Mouse (Mus musculus) limb, embryonic 13.5 days (tissue): Measurements from ENCODE around the gene Izumo4. TPM values are rescaled to one million over a fixed set of nuclear protein-coding genes. Genes with fewer than 3 reads are reported as not detected.

ENCODE experiments used
- ATAC-seq: fragments of 200-750 bp; cut with Nextera tagmentation; 2 replicates; pipeline ENCODE4 v1.8.0; 2017; ENCODE audit warnings: low read depth, moderate number of reproducible peaks, moderate TSS enrichment; ENCODE audit not compliant: low FRiP score
- H3K27ac ChIP-seq: fragments of 300-500 bp; sonication (generic); 2 replicates; pipeline ENCODE4 v1.5.1; 2015; ENCODE audit warnings: inconsistent platforms, mild to moderate bottlenecking, moderate library complexity
- H3K27me3 ChIP-seq: fragments of 300-500 bp; sonication (generic); 2 replicates; pipeline ENCODE4 v1.6.1; 2015; ENCODE audit warnings: mild to moderate bottlenecking, inconsistent platforms
- H3K36me3 ChIP-seq: fragments of 300-500 bp; sonication (generic); 2 replicates; pipeline ENCODE4 v1.6.1; 2015; ENCODE audit warnings: inconsistent platforms, mild to moderate bottlenecking, moderate library complexity
- H3K4me1 ChIP-seq: fragments of 300-500 bp; sonication (generic); 2 replicates; pipeline ENCODE4 v1.6.1; 2015; ENCODE audit warnings: inconsistent platforms
- H3K4me2 ChIP-seq: fragments of 300-500 bp; sonication (generic); replicated peaks from 2 replicates; pipeline ENCODE4 v1.6.1; 2015; ENCODE audit warnings: inconsistent platforms, mild to moderate bottlenecking, moderate library complexity
- H3K4me3 ChIP-seq: fragments of 300-500 bp; sonication (generic); 2 replicates; pipeline ENCODE4 v1.5.1; 2015; ENCODE audit warnings: moderate library complexity, mild to moderate bottlenecking, inconsistent platforms
- H3K9ac ChIP-seq: fragments of 300-500 bp; sonication (generic); 2 replicates; pipeline ENCODE4 v1.6.1; 2015; ENCODE audit warnings: mild to moderate bottlenecking, inconsistent platforms
- H3K9me3 ChIP-seq: fragments of 300-500 bp; sonication (generic); 2 replicates; pipeline ENCODE4 v1.6.1; 2016; ENCODE audit warnings: inconsistent platforms
- WGBS: fragments of 180-500 bp; shearing (Covaris S2); methylation state at CpG from one replicate; pipeline ENCODE4 v1.1.7; 2015; 5-methylcytosine and 5-hydroxymethylcytosine counted together
- polyA plus RNA-seq: library from polyadenylated mRNA; unstranded; fragments of >200 nt; fragmentation: Nextera tagmentation; extraction: Ambion mirVana; gene quantifications from 2 replicates; pipeline ENCODE4 v1.2.1, GENCODE M21; 2015

Izumo4 gene
- polyA plus RNA-seq, 1 experiment from 2014 or later, result 24.2 TPM

DNA sequence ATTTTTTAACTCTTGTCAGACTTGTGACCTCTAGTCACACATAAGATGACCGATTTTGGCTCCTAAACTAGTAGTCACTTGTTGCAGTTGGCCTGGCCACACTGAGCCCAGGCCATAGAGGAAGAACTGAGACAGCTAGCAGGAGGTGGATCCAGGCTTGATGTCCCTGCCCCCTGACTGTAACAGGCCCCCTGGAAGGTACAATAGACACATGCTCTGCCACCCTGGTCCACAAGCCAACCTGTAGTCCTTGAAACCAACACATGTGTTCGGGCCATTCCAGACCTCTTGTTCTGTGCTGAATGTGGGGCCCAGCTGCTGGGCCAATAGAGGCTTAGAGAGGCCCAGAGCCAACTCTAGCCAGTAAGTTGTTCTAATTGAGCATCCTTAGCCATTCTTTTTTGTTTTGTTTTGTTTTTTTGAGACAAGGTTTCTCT is 21.7 kb upstream of the Izumo4 start:
- Histone ChIP-seq H3K27ac (no peak overlapping the region), H3K4me3 (no peak overlapping the region), H3K36me3 (peaks cover 20% of the 10 kb centered on the region), H3K4me2 (no peak overlapping the region), H3K9me3 (no peaks in the 10 kb centered on the region), H3K4me1 (peaks cover 32% of the 10 kb centered on the region), H3K9ac (no peak overlapping the region), H3K27me3 (no peaks in the 10 kb centered on the region)
- whole genome bisulfite sequencing, result 88% methylated on average over 2 of the region's 2 CpGs
- ATAC-seq, result no peak

DNA sequence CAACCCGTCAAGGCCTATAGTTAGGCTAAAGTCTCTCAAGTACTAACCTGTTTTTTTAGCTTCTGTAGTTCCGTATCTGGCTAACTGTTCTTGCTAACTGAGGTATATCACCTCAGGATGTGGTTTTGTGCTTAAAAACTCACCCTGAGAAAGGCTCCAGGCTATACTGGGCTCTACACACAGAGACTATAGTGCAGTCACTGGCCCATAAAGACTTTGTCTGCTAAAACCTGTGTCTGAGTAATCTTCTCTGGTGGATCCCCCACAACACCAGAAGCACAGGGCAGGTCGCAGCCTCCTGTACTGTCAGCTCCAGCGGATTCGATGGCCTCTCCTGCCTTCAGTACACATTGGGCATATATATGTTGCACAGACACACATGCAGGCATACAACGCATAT is 20.0 kb upstream of the Izumo4 start:
- Histone ChIP-seq H3K36me3 (peaks cover 37% of the 10 kb centered on the region), H3K4me3 (no peak overlapping the region), H3K27ac (no peak overlapping the region), H3K4me2 (no peak overlapping the region), H3K9me3 (no peaks in the 10 kb centered on the region), H3K27me3 (no peaks in the 10 kb centered on the region), H3K4me1 (peaks cover 30% of the 10 kb centered on the region), H3K9ac (no peak overlapping the region)
- no peak for ATAC-seq
- WGBS, result 94% methylated on average over 6 of the region's 6 CpGs

- no peak for ATAC-seq
- Histone ChIP-seq H3K36me3 (peaks cover 47% of the 10 kb centered on the region), H3K27me3 (no peaks in the 10 kb centered on the region), H3K27ac (no peak overlapping the region), H3K9me3 (no peaks in the 10 kb centered on the region), H3K9ac (no peak overlapping the region), H3K4me3 (no peak overlapping the region), H3K4me2 (no peak overlapping the region), H3K4me1 (peaks cover 13% of the 10 kb centered on the region)
- 90% methylated on average over 1 of the region's 1 CpGs for WGBS
Measured at GRCm38 (mm10) chr10:80683647-80684046, 18.3 kb upstream of the Izumo4 start.

DNA sequence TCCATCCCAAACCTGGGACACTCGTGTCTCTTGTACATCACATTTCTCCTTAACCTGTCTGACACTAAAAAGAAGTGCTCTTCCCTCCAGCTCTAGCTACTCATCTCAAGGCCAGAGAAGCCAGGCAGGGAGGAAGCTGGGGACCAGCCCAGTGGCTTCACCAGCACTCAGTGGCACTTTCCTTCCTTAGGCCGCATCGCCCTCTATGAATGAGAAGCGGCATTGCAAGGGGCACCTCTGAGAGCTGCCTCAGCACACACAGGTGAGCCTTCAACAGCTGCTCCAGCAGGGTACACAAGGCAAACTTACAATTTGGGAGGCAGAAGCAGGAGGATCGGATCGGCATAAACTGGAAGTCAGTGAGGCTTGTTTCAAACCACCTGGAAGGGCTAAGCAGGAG is 17.8 kb upstream of the Izumo4 start:
- H3K36me3 ChIP-seq, result peaks cover 52% of the 10 kb centered on the region
- ATAC-seq, result no peak

GRCm38 (mm10) chr10:80684984-80685383 is 17.0 kb upstream of the Izumo4 start:
- H3K4me1 ChIP-seq, result peaks cover under 1% of the 10 kb centered on the region; the same call in 1 of the 2 replicates
- no peak overlapping the region for H3K27ac ChIP-seq
- H3K9me3 ChIP-seq, result no peaks in the 10 kb centered on the region
- WGBS, result 81% methylated on average over 4 of the region's 4 CpGs
- H3K9ac ChIP-seq, result no peak overlapping the region
- no peaks in the 10 kb centered on the region for H3K27me3 ChIP-seq
- no peak for ATAC-seq
- peaks cover 60% of the 10 kb centered on the region for H3K36me3 ChIP-seq
- H3K4me3 ChIP-seq, result no peak overlapping the region
- no peak overlapping the region for H3K4me2 ChIP-seq

More for the DNA sequence above, 17.8 kb upstream of the Izumo4 start:
- WGBS, result 53% methylated on average over 6 of the region's 6 CpGs
- Histone ChIP-seq H3K4me3 (no peak overlapping the region), H3K4me2 (no peak overlapping the region), H3K9ac (no peak overlapping the region), H3K27me3 (no peaks in the 10 kb centered on the region), H3K4me1 (peaks cover 8% of the 10 kb centered on the region), H3K27ac (no peak overlapping the region), H3K9me3 (no peaks in the 10 kb centered on the region)

- H3K27ac ChIP-seq, result no peak overlapping the region
- peaks cover 76% of the 10 kb centered on the region for H3K36me3 ChIP-seq
- ATAC-seq, result no peak
- H3K9ac ChIP-seq, result no peak overlapping the region
- no peak overlapping the region for H3K4me2 ChIP-seq
- H3K27me3 ChIP-seq, result no peaks in the 10 kb centered on the region
- H3K9me3 ChIP-seq, result no peaks in the 10 kb centered on the region
- 93% methylated on average over 3 of the region's 3 CpGs for WGBS
- no peaks in the 10 kb centered on the region for H3K4me1 ChIP-seq
- H3K4me3 ChIP-seq, result no peak overlapping the region
Measured at GRCm38 (mm10) chr10:80686617-80687016, 15.4 kb upstream of the Izumo4 start.

DNA sequence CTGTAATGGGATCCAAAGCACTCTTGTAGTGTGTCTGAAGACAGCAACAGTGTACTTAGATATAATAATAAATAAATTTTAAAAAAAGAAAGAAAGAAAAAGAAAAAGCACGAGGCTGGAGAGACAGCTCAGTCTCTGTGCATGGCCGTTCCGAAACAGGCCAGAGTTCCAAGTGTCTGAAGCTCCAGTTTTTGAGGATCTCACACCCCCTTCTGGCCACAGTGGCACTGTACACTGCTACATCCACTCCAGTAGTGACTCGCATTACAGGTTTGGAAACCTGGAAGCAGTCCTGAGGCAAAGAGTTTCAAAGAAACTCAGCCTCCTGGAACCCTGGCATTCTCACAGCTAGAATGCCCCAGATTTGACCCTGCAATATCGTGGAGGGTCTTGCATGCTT is 14.1 kb upstream of the Izumo4 start:
- Histone ChIP-seq H3K27me3 (no peaks in the 10 kb centered on the region), H3K4me3 (no peak overlapping the region), H3K9me3 (no peaks in the 10 kb centered on the region), H3K36me3 (peaks cover 88% of the 10 kb centered on the region), H3K9ac (no peak overlapping the region), H3K27ac (no peak overlapping the region), H3K4me1 (no peaks in the 10 kb centered on the region), H3K4me2 (no peak overlapping the region)
- peak; percentile 76 for ATAC-seq
- WGBS, result 44% methylated on average over 5 of the region's 5 CpGs

- H3K27me3 ChIP-seq, result no peaks in the 10 kb centered on the region
- no peak overlapping the region for H3K27ac ChIP-seq
- no peak overlapping the region for H3K4me3 ChIP-seq
- peaks cover 68% of the 10 kb centered on the region for H3K36me3 ChIP-seq
- H3K9ac ChIP-seq, result no peak overlapping the region
- H3K4me1 ChIP-seq, result peaks cover 5% of the 10 kb centered on the region; the same call in 1 of the 2 replicates
- H3K9me3 ChIP-seq, result no peaks in the 10 kb centered on the region
- WGBS, result 81% methylated on average over 14 of the region's 14 CpGs
- no peak overlapping the region for H3K4me2 ChIP-seq
- ATAC-seq, result no peak
Measured at GRCm38 (mm10) chr10:80692249-80693165, 9.5 kb upstream of the Izumo4 start.

DNA sequence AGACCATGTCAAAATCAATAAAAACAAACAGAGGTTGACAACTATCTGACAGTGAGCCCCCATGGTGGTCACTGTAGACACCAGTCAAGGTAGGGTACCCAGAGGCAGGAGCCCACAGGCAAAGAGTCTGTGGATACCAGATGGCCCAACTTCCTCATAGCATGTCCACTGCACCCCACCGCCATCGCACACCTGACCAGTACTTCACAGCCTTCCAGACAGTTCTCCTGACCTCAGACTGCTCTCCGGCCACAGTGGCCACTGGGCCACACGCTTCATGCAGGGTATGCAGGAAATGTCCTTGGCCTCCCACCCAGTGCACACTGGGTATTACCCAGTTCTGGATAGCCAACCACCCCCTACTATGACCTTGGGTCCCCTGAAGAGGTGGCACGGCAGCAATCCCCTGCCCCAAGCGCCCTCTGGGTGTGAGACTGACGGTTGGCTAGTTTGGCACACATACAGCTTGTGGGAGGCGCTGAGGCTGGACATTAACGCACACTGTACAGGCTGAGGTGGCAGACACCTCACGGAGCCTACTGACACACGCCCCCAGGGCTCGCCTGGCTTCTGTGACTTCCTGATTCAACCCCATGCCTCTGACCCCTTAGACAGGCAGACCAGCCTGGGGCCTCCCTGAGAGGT is 8.5 kb upstream of the Izumo4 start:
- WGBS, result 89% methylated on average over 12 of the region's 12 CpGs

GRCm38 (mm10) chr10:80694159-80694938 is 7.6 kb upstream of the Izumo4 start:
- peak overlapping the region; percentile 25; the same call in 1 of the 2 replicates for H3K9ac ChIP-seq

More for the DNA sequence above, 8.5 kb upstream of the Izumo4 start:
- no peak for ATAC-seq
- H3K9me3 ChIP-seq, result no peaks in the 10 kb centered on the region
- H3K4me2 ChIP-seq, result no peak overlapping the region
- H3K9ac ChIP-seq, result no peak overlapping the region
- no peak overlapping the region for H3K4me3 ChIP-seq
- no peaks in the 10 kb centered on the region for H3K27me3 ChIP-seq
- H3K27ac ChIP-seq, result no peak overlapping the region
- H3K36me3 ChIP-seq, result peaks cover 74% of the 10 kb centered on the region
- peaks cover 5% of the 10 kb centered on the region; the same call in 1 of the 2 replicates for H3K4me1 ChIP-seq

GRCm38 (mm10) chr10:80695186-80695585 is 6.8 kb upstream of the Izumo4 start:
- peaks cover 10% of the 10 kb centered on the region for H3K4me1 ChIP-seq
- H3K4me2 ChIP-seq, result no peak overlapping the region
- H3K4me3 ChIP-seq, result no peak overlapping the region
- no peaks in the 10 kb centered on the region for H3K9me3 ChIP-seq
- no peak for ATAC-seq
- no peak overlapping the region for H3K27ac ChIP-seq
- H3K27me3 ChIP-seq, result no peaks in the 10 kb centered on the region
- peaks cover 64% of the 10 kb centered on the region for H3K36me3 ChIP-seq
- no peak overlapping the region; the same call in 1 of the 2 replicates for H3K9ac ChIP-seq
- WGBS, result 63% methylated on average over 2 of the region's 2 CpGs

More at GRCm38 (mm10) chr10:80694159-80694938, 7.6 kb upstream of the Izumo4 start:
- Histone ChIP-seq H3K4me3 (no peak overlapping the region), H3K4me2 (no peak overlapping the region), H3K36me3 (peaks cover 72% of the 10 kb centered on the region), H3K27ac (no peak overlapping the region), H3K27me3 (no peaks in the 10 kb centered on the region), H3K9me3 (no peaks in the 10 kb centered on the region), H3K4me1 (peaks cover 5% of the 10 kb centered on the region; the same call in 1 of the 2 replicates)
- WGBS, result 89% methylated on average over 13 of the region's 13 CpGs
- no peak for ATAC-seq
